ENCODE assay signal across 22 mouse cellular contexts in the genomic region with DNA sequence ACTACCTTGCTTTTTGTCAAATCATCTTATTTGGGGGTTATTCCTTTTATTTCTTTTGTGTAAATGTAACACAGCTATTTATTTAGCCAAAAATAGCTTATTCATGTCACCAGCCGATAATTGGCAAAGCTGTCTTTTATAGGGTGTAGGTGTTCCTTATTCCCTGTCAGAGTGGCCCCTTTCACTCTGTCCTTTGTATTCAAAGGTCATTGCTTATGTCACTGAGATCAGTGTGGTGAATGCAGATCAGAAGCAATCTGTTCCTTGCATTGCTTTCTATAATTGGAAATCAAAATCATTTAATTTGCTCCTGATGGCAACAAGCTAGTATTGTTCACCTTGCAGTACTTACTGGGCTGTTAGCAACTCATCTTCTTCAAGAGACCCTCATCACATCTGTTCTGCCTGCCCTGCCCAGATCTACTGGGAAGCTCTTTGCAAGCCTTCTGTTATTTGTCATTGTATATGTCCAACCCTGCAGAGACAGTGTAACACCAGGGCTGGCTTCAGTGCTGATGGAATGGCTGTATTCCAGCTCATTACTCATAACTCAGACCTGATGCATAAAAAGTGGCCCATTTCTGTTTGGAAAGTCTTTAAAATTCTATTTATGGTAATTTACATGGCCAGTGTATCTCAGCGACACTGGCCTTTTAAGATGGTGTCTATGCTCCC.
DNase-seq lines count a peak whose midpoint lies in the region; ATAC-seq and TF ChIP-seq lines count a peak whose summit lies in the region.
"Had no signal": no experiment of that assay in that cellular context is flagged by ENCODE, and none has a peak within 500 bp of the region (broad histone marks: within the 10 kb centered on the region; RNA-seq: fewer than 3 reads in every experiment).

No protein-coding gene starts in this region.

- no peaks in the 10 kb centered on the region for H3K27me3 ChIP-seq in cerebellum, adult 2 months (ENCODE audit: control insufficient read depth, insufficient read depth, low read length)
- no peaks in the 10 kb centered on the region for H3K27me3 ChIP-seq in hindbrain, embryonic 16.5 days (replicated peaks; ENCODE audit: control insufficient read depth, insufficient read depth, low read length)
- no peaks in the 10 kb centered on the region for H3K27me3 ChIP-seq in hindbrain, embryonic 13.5 days
- H3K27me3 ChIP-seq: embryonic facial prominence, embryonic 13.5 days; limb, embryonic 15.5 days; liver, embryonic 15.5 days; midbrain, embryonic 12.5 days had no signal

- no peak overlapping the region for H3K4me3 ChIP-seq in cerebellum, adult 2 months (replicated peaks; ENCODE audit: insufficient read depth, low read depth, low read length)
- no peak overlapping the region for H3K4me3 ChIP-seq in hindbrain, embryonic 16.5 days (ENCODE audit: low read length)
- no peak overlapping the region for H3K4me3 ChIP-seq in hindbrain, embryonic 13.5 days
- H3K4me3 ChIP-seq: embryonic facial prominence, embryonic 13.5 days; gastrocnemius, adult 2 months; limb, embryonic 15.5 days; liver, embryonic 15.5 days; midbrain, embryonic 12.5 days had no signal

- WGBS in cerebellum, adult 2 months, result 29% methylated on average over 2 of the region's 2 CpGs
- whole genome bisulfite sequencing in hindbrain, embryonic 16.5 days, result 60% methylated on average over 2 of the region's 2 CpGs
- 81% methylated on average over 2 of the region's 2 CpGs for WGBS in hindbrain, embryonic 13.5 days

- peak; percentile 83 for ATAC-seq in hindbrain, embryonic 16.5 days
- no peak for ATAC-seq in hindbrain, embryonic 13.5 days (ENCODE audit: low FRiP score)
- ATAC-seq: CD4-positive, CD25-positive, alpha-beta regulatory T cell, adult 4 months had no signal

- no peak overlapping the region for H3K4me2 ChIP-seq in hindbrain, embryonic 16.5 days (ENCODE audit: low read length)
- no peak overlapping the region for H3K4me2 ChIP-seq in hindbrain, embryonic 13.5 days
- H3K4me2 ChIP-seq: embryonic facial prominence, embryonic 13.5 days; heart, embryonic 11.5 days; limb, embryonic 15.5 days; liver, embryonic 15.5 days; midbrain, embryonic 12.5 days had no signal

- no peak for TF ChIP-seq CTCF in cerebellum, adult 2 months (IDR thresholded peaks at IDR 0.05; ENCODE audit: borderline replicate concordance, insufficient read depth, low read depth, low read length)

- H3K9me3 ChIP-seq in hindbrain, embryonic 16.5 days (ENCODE audit: control insufficient read depth, low read length), result no peaks in the 10 kb centered on the region
- no peaks in the 10 kb centered on the region for H3K9me3 ChIP-seq in hindbrain, embryonic 13.5 days
- H3K9me3 ChIP-seq: embryonic facial prominence, embryonic 13.5 days; limb, embryonic 15.5 days; liver, embryonic 15.5 days; midbrain, embryonic 12.5 days had no signal

- intact Hi-C loops in gastrocnemius, postnatal 14 days (cut with DNase I; ENCODE audit: low total_unique reads), result no loop called here

- DNase-seq in cerebellum, adult 2 months, result peak; percentile 38 to 69
- no peak for DNase-seq in cerebellum, postnatal 4 days (ENCODE audit: low spot score in 2 of 2)
- peak; percentile 50 for DNase-seq in Muller cell, postnatal 12 days (ENCODE audit: inconsistent ontology term)
- DNase-seq in cerebellum, postnatal 10 days, result peak; percentile 43 to 50
- no peak for DNase-seq in adrenal gland, adult (ENCODE audit: inconsistent age in 2 of 2, low spot score in 1 of 2)
- no peak for DNase-seq in gastrocnemius, postnatal 14 days
- DNase-seq: adrenal gland, postnatal 36 days; gastrocnemius, adult 2 months; heart, postnatal 10 days; kidney, adult 18-20 months; layer of hippocampus, postnatal 36 days; right cerebral cortex, postnatal 4 days had no signal

- no peak overlapping the region for H3K27ac ChIP-seq in cerebellum, adult 2 months (ENCODE audit: insufficient read depth, low read length)
- H3K27ac ChIP-seq in hindbrain, embryonic 16.5 days (ENCODE audit: low read depth, low read length), result no peak overlapping the region
- H3K27ac ChIP-seq in hindbrain, embryonic 13.5 days, result no peak overlapping the region
- H3K27ac ChIP-seq: embryonic facial prominence, embryonic 13.5 days; gastrocnemius, adult 2 months; kidney, postnatal 0 days; limb, embryonic 15.5 days; liver, embryonic 15.5 days; midbrain, embryonic 12.5 days; stomach, postnatal 0 days had no signal

- no peaks in the 10 kb centered on the region for H3K36me3 ChIP-seq in hindbrain, embryonic 16.5 days (ENCODE audit: control insufficient read depth, insufficient read depth, low read length)
- no peaks in the 10 kb centered on the region for H3K36me3 ChIP-seq in hindbrain, embryonic 13.5 days
- H3K36me3 ChIP-seq: embryonic facial prominence, embryonic 13.5 days; limb, embryonic 15.5 days; liver, embryonic 15.5 days; midbrain, embryonic 12.5 days had no signal

- TF ChIP-seq POLR2A in cerebellum, adult 2 months (IDR thresholded peaks at IDR 0.05; ENCODE audit: borderline replicate concordance, insufficient read depth, low read length), result no peak

- H3K4me1 ChIP-seq in cerebellum, adult 2 months (ENCODE audit: control insufficient read depth, insufficient read depth, low read length), result no peaks in the 10 kb centered on the region
- peaks cover 5% of the 10 kb centered on the region for H3K4me1 ChIP-seq in hindbrain, embryonic 16.5 days (ENCODE audit: control insufficient read depth, insufficient read depth, low read depth, low read length)
- peaks cover 7% of the 10 kb centered on the region; the same call in 1 of the 2 replicates for H3K4me1 ChIP-seq in hindbrain, embryonic 13.5 days (replicated peaks)
- H3K4me1 ChIP-seq: embryonic facial prominence, embryonic 13.5 days; limb, embryonic 15.5 days; liver, embryonic 15.5 days had no signal

- no peak overlapping the region for H3K9ac ChIP-seq in hindbrain, embryonic 16.5 days (ENCODE audit: low read depth, low read length)
- no peak overlapping the region for H3K9ac ChIP-seq in hindbrain, embryonic 13.5 days
- H3K9ac ChIP-seq: embryonic facial prominence, embryonic 13.5 days; limb, embryonic 15.5 days; liver, embryonic 15.5 days; midbrain, embryonic 12.5 days had no signal

Comparison
In these comparisons a context has a peak if more than half of its experiments do, and no peak if none do; other contexts are left out.
1. DNase-seq: peak in cerebellum, adult 2 months (2 of 2), Muller cell, postnatal 12 days (single experiment) and cerebellum, postnatal 10 days (2 of 2); none in cerebellum, postnatal 4 days (0 of 2), adrenal gland, adult (0 of 2) and gastrocnemius, postnatal 14 days (single experiment).